Mouse (Mus musculus): Measurements from ENCODE around the gene Rbpj. TPM values are rescaled to one million over a fixed set of nuclear protein-coding genes. Genes with fewer than 3 reads are reported as not detected.

The Rbpj gene
- polyA plus RNA-seq, 1 experiment from 2014 or later = 12.3 TPM

DNA sequence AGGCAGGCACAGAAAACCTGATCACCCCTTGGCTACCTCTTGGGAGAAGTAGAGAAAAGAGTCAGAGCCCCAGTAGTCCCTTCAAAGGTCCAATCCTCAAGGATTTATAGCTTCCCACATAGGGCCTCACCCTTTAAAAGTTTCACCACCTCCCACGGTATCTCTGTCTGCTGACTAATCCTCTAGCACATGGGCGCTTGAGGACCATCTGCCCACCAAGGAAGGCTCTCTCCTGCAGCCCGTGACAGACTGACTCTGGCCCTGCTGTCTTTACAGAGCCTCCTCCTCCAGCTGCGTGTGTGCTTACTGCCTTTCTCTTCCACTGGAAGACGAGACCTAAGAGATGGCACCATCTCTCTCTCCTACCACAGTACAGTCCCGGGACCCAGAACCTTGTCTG is 213.7 kb downstream of the Rbpj start:
- Histone ChIP-seq H3K27ac (replicated peaks) (no peak overlapping the region), H3K4me1 (replicated peaks; ENCODE audit: control insufficient read depth, insufficient read depth) (no peaks in the 10 kb centered on the region), H3K36me3 (ENCODE audit: control insufficient read depth, insufficient read depth, low read length) (no peaks in the 10 kb centered on the region), H3K27me3 (ENCODE audit: control insufficient read depth, insufficient read depth, low read length) (no peaks in the 10 kb centered on the region), H3K4me3 (ENCODE audit: low read depth, low read length) (no peak overlapping the region), H3K9me3 (ENCODE audit: control insufficient read depth, low read length) (no peaks in the 10 kb centered on the region), H3K9ac (ENCODE audit: low read length) (no peak overlapping the region), H3K4me2 (replicated peaks; ENCODE audit: low read depth) (no peak overlapping the region)
- no peak for TF ChIP-seq CTCF (IDR thresholded peaks at IDR 0.05; ENCODE audit: low read depth)
- TF ChIP-seq EP300 (optimal IDR thresholded peaks at IDR 0.05) = no peak
- no peak for ATAC-seq (ENCODE audit: low FRiP score, low TSS enrichment)
- DNase-seq (ENCODE audit: low spot score) = no peak
- 61% methylated on average over 6 of the region's 6 CpGs for WGBS

- Histone ChIP-seq H3K4me2 (replicated peaks; ENCODE audit: low read depth) (no peak overlapping the region), H3K27me3 (ENCODE audit: control insufficient read depth, insufficient read depth, low read length) (no peaks in the 10 kb centered on the region), H3K27ac (replicated peaks) (no peak overlapping the region), H3K4me3 (ENCODE audit: low read depth, low read length) (no peak overlapping the region), H3K4me1 (replicated peaks; ENCODE audit: control insufficient read depth, insufficient read depth) (no peaks in the 10 kb centered on the region), H3K9ac (ENCODE audit: low read length) (no peak overlapping the region), H3K9me3 (ENCODE audit: control insufficient read depth, low read length) (no peaks in the 10 kb centered on the region), H3K36me3 (ENCODE audit: control insufficient read depth, insufficient read depth, low read length) (no peaks in the 10 kb centered on the region)
- WGBS = 56% methylated on average over 3 of the region's 3 CpGs
- DNase-seq (ENCODE audit: low spot score) = no peak
- no peak for ATAC-seq (ENCODE audit: low FRiP score, low TSS enrichment)
- no peak for TF ChIP-seq CTCF (IDR thresholded peaks at IDR 0.05; ENCODE audit: low read depth)
- no peak for TF ChIP-seq EP300 (optimal IDR thresholded peaks at IDR 0.05)
These were observed 218.0 kb downstream of the Rbpj start for GRCm38 (mm10) chr5:53683916-53684315.

GRCm38 (mm10) chr5:53684417-53684816 is 218.5 kb downstream of the Rbpj start:
- Histone ChIP-seq H3K4me1 (replicated peaks; ENCODE audit: control insufficient read depth, insufficient read depth) (no peaks in the 10 kb centered on the region), H3K27me3 (ENCODE audit: control insufficient read depth, insufficient read depth, low read length) (no peaks in the 10 kb centered on the region), H3K4me3 (ENCODE audit: low read depth, low read length) (no peak overlapping the region), H3K9ac (ENCODE audit: low read length) (no peak overlapping the region), H3K27ac (replicated peaks) (no peak overlapping the region), H3K4me2 (replicated peaks; ENCODE audit: low read depth) (no peak overlapping the region), H3K9me3 (ENCODE audit: control insufficient read depth, low read length) (no peaks in the 10 kb centered on the region), H3K36me3 (ENCODE audit: control insufficient read depth, insufficient read depth, low read length) (no peaks in the 10 kb centered on the region)
- 43% methylated on average over 1 of the region's 1 CpGs for WGBS
- DNase-seq (ENCODE audit: low spot score) (no peak), ATAC-seq (ENCODE audit: low FRiP score, low TSS enrichment) (no peak)
- TF ChIP-seq CTCF (IDR thresholded peaks at IDR 0.05; ENCODE audit: low read depth) (no peak), EP300 (optimal IDR thresholded peaks at IDR 0.05) (no peak)

- WGBS = 77% methylated on average over 4 of the region's 4 CpGs
These were observed 219.7 kb downstream of the Rbpj start for GRCm38 (mm10) chr5:53685623-53686022.

DNA sequence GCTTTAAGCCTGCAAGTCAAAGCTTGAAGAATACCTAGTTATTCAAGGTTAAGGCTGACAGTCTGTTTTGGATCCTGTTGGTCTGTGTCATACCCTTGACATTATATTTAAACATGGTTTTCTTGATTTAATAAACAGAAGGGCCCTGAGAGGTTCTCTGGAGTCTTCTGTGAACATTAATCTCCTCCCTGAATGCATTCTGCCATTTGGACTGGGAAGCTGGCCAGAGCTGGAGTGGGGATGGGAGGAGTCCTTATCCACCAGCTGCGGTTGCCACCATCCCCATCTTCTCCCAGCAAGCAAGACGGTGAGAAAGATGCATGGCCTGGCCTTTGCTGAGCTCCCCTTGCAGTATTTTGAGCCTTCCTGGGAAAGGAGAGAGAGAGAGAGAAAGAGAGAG is 220.4 kb downstream of the Rbpj start:
- ATAC-seq (ENCODE audit: low FRiP score, low TSS enrichment) (no peak), DNase-seq (ENCODE audit: low spot score) (no peak)

More at GRCm38 (mm10) chr5:53685623-53686022, 219.7 kb downstream of the Rbpj start:
- no peak overlapping the region for H3K4me2 ChIP-seq (replicated peaks; ENCODE audit: low read depth)
- H3K9ac ChIP-seq (ENCODE audit: low read length) = no peak overlapping the region
- H3K27me3 ChIP-seq (ENCODE audit: control insufficient read depth, insufficient read depth, low read length) = no peaks in the 10 kb centered on the region
- H3K36me3 ChIP-seq (ENCODE audit: control insufficient read depth, insufficient read depth, low read length) = no peaks in the 10 kb centered on the region
- ATAC-seq (ENCODE audit: low FRiP score, low TSS enrichment) = no peak
- no peak for DNase-seq (ENCODE audit: low spot score)
- no peaks in the 10 kb centered on the region for H3K9me3 ChIP-seq (ENCODE audit: control insufficient read depth, low read length)
- no peak for TF ChIP-seq CTCF (IDR thresholded peaks at IDR 0.05; ENCODE audit: low read depth)
- no peak for TF ChIP-seq EP300 (optimal IDR thresholded peaks at IDR 0.05)
- no peak overlapping the region for H3K27ac ChIP-seq (replicated peaks)
- no peaks in the 10 kb centered on the region for H3K4me1 ChIP-seq (replicated peaks; ENCODE audit: control insufficient read depth, insufficient read depth)
- no peak overlapping the region for H3K4me3 ChIP-seq (ENCODE audit: low read depth, low read length)

DNA sequence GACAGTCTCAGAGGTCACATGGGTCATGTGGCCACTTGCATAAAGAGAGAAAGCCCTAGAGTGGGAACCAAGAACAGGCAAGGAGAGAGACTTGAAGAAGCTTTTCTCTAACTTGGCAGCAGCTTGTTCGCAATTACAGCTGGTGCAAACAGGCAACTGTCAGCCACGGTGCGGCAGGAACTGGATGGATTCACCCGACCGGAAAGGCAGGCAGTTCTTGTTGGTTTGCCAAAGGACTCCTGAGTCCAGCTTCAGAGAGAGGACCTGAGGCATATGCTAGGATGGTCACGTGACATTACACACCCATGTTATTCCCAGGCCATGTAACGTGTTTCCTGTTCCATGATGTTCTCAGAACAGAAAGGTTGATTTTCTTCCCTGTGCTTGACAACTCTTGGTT is 222.4 kb downstream of the Rbpj start:
- WGBS = 58% methylated on average over 7 of the region's 7 CpGs
- DNase-seq (ENCODE audit: low spot score) = no peak
- no peaks in the 10 kb centered on the region for H3K27me3 ChIP-seq (ENCODE audit: control insufficient read depth, insufficient read depth, low read length)

More for the DNA sequence above, 220.4 kb downstream of the Rbpj start:
- Histone ChIP-seq H3K36me3 (ENCODE audit: control insufficient read depth, insufficient read depth, low read length) (no peaks in the 10 kb centered on the region), H3K4me3 (ENCODE audit: low read depth, low read length) (no peak overlapping the region), H3K4me2 (replicated peaks; ENCODE audit: low read depth) (no peak overlapping the region), H3K27me3 (ENCODE audit: control insufficient read depth, insufficient read depth, low read length) (no peaks in the 10 kb centered on the region), H3K9ac (ENCODE audit: low read length) (no peak overlapping the region), H3K27ac (replicated peaks) (no peak overlapping the region), H3K4me1 (replicated peaks; ENCODE audit: control insufficient read depth, insufficient read depth) (no peaks in the 10 kb centered on the region), H3K9me3 (ENCODE audit: control insufficient read depth, low read length) (no peaks in the 10 kb centered on the region)
- no peak for TF ChIP-seq EP300 (optimal IDR thresholded peaks at IDR 0.05)
- no peak for TF ChIP-seq CTCF (IDR thresholded peaks at IDR 0.05; ENCODE audit: low read depth)
- 29% methylated on average over 2 of the region's 2 CpGs for WGBS

More for the DNA sequence above, 222.4 kb downstream of the Rbpj start:
- Histone ChIP-seq H3K36me3 (ENCODE audit: control insufficient read depth, insufficient read depth, low read length) (no peaks in the 10 kb centered on the region), H3K4me3 (ENCODE audit: low read depth, low read length) (no peak overlapping the region), H3K4me1 (replicated peaks; ENCODE audit: control insufficient read depth, insufficient read depth) (no peaks in the 10 kb centered on the region), H3K9ac (ENCODE audit: low read length) (no peak overlapping the region), H3K4me2 (replicated peaks; ENCODE audit: low read depth) (no peak overlapping the region), H3K27ac (replicated peaks) (no peak overlapping the region), H3K9me3 (ENCODE audit: control insufficient read depth, low read length) (no peaks in the 10 kb centered on the region)
- no peak for ATAC-seq (ENCODE audit: low FRiP score, low TSS enrichment)
- TF ChIP-seq EP300 (optimal IDR thresholded peaks at IDR 0.05) (no peak), CTCF (IDR thresholded peaks at IDR 0.05; ENCODE audit: low read depth) (no peak)

Data from stomach, postnatal 0 days (tissue).